Mouse (Mus musculus): ENCODE data around the gene Hoxd4.

The Hoxd4 gene

GRCm38 (mm10) chr2:74706393-74706960 is 5.3 kb upstream of the Hoxd4 start:
- no peak for DNase-seq

DNA sequence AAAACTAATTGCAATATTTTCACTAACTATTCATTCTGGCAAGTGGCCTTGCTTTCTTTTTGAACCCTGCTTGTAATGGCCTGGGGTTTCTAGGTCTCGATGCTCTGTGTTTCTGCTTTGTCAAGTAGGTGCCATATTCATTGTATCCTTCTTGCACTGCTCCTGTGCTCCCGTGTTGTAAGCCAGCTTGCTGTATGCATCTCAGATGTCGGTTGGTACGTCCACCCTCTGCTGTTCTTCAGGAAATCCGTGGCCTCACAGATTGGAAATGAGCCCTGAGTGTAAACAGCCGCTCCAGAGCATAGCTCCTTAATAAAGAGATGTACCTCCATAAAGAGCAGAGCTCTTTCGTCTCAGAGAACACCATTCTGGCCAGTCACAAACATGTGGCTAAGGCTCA is 4.1 kb upstream of the Hoxd4 start:
- no peak for DNase-seq

GRCm38 (mm10) chr2:74708676-74709075 is 3.1 kb upstream of the Hoxd4 start:
- DNase-seq = peak in 1 of 2 experiments; percentile 56

- no peak for DNase-seq
These were observed 2.0 kb upstream of the Hoxd4 start for GRCm38 (mm10) chr2:74709465-74710419.

- peak in 1 of 2 experiments; percentile 56 for DNase-seq
These were observed 693 bp upstream of the Hoxd4 start for GRCm38 (mm10) chr2:74710929-74711543.

GRCm38 (mm10) chr2:74713239-74714150 is 1.8 kb downstream of the Hoxd4 start:
- DNase-seq = no peak

- DNase-seq = peak in 1 of 2 experiments; percentile 43
These were observed 2.5 kb downstream of the Hoxd4 start for GRCm38 (mm10) chr2:74714156-74714789.

GRCm38 (mm10) chr2:74714881-74715280 is 3.2 kb downstream of the Hoxd4 start:
- peak in 1 of 2 experiments; percentile 65 for DNase-seq

GRCm38 (mm10) chr2:74715504-74716241 is 3.9 kb downstream of the Hoxd4 start:
- peak; percentile 92 to 98 for DNase-seq

- no peak for DNase-seq
These were observed 8.7 kb downstream of the Hoxd4 start for GRCm38 (mm10) chr2:74720384-74720783.

DNA sequence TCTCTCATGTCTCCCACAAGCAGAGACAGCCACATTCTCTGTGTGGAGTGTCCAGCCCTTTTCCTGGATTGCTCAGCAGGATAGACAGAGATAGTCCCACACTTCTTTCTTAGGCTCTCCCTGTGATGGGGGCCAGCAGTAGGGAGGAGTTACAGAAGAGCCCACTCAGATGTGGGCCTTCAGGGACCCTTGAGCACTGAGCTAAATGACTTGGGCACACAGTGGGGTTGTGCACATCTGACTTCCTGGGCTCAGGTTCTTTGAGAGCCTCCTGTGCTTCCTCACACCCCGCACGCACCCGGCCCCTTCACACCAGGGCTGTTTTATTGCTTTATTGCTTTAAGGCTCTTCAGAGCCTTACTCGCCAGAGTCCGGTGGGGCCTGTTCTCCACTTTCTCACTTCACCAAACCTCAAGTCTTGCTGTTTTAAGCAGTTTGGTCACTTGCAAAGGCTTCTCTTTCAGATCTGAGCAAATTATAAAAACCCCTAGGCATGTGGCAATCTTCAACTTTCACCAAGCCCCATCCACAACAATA is 9.3 kb downstream of the Hoxd4 start:
- no peak for DNase-seq

- DNase-seq = peak in 1 of 2 experiments; percentile 42
These were observed 10.2 kb downstream of the Hoxd4 start for GRCm38 (mm10) chr2:74721882-74722281.

- no peak for DNase-seq
These were observed 11.2 kb downstream of the Hoxd4 start for GRCm38 (mm10) chr2:74722949-74723348.

- DNase-seq = peak in 1 of 2 experiments; percentile 70
These were observed 12.7 kb downstream of the Hoxd4 start for GRCm38 (mm10) chr2:74724244-74725015.

DNA sequence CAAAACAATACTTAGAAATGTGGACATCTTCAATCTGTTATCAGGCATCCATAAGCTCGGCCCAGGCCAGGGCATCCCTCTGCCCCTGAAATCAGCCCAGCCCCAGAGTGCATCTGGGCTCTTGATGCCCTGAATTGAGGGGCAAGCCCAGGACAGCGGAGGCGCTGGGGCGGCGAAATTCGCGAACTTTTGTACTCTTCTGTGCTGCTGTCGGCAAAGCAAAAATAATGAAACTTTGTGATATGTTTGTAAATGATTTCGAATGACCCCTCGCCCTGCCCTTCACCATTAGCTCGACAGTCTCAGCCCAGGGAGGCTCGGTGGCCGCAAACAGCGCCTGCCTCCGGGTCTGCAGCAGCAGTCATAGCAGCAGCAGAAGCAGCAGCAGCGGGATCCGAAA is 13.4 kb downstream of the Hoxd4 start:
- peak in 1 of 2 experiments; percentile 25 for DNase-seq

DNA sequence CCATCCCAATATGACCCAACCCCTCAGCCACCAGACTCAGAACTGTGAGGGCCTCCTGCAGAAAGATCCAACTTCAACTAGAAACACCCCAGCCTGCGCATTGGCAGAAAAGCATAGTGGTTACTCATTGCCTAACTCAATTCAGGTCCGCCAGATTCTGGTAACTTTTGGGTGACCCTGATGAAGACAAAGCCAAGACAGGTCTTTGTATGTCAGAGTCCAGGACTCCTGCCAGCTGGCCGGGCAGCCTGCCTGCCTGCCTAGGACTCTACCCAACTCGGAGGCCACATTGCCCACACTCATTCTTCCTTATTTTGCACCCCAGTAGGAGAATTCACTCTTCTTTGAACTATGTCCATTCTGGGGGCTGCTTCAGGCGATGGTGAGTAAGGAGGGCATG is 14.8 kb downstream of the Hoxd4 start, which contains the start of gene Gm28230:
Gene Gm28230, plus strand, starts transcription at position 178 of the 400 bp plus-strand sequence.
- peak; percentile 81 to 86 for DNase-seq

DNA sequence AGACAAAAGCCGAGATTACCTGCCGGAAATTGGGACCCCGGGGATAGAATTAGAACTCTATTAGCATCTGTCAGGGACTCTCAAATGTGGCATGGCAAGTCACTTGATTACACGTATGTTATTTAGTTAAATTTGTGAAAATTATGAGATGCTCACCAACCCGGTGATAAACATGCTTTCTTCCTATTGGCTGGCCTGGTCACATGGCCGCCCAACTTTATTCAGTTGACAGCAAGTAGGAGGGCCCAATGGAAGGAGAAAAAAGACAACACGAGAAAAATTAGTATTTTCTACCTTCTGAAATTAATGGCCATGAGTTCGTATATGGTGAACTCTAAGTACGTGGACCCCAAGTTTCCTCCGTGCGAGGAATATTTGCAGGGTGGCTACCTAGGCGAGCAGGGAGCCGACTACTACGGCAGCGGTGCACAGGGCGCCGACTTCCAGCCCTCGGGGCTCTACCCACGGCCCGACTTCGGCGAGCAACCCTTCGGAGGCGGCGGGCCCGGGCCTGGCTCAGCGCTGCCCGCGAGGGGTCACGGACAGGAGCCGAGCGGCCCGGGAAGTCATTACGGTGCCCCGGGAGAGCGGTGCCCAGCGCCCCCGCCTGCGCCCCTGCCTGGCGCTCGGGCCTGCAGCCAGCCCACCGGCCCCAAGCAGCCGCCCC is 15.4 kb downstream of the Hoxd4 start:
- DNase-seq = peak in 1 of 2 experiments; percentile 51

DNA sequence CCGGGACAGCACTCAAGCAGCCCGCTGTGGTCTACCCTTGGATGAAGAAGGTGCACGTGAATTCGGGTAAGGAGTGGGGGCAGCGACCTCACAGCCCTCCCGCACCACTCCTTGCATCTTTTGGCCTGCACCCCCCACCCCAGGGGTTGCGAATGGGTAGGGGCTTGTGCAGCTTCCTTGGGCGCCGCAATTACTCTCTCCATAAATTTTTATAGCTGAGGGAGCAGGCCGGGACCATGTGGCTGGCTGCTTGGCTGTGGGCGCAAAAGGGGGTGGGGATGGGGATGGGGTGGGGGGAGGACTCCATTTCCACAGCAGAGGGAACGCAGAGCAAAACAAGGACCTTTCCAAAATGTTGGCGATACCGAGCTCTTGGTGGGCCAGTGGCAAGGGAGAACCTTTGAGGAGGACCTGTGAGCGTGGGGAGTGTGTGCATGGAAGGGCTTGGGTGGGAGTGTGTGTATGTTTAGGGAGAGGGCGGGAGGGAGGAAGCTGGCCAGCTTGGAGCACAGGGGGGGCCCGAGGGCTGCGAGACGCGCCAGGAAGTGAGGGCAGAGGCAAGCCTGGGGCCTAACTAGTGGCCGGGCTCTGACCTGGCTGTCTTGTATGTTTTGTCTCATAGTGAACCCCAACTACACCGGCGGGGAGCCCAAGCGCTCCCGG is 16.0 kb downstream of the Hoxd4 start:
- DNase-seq = no peak

DNA sequence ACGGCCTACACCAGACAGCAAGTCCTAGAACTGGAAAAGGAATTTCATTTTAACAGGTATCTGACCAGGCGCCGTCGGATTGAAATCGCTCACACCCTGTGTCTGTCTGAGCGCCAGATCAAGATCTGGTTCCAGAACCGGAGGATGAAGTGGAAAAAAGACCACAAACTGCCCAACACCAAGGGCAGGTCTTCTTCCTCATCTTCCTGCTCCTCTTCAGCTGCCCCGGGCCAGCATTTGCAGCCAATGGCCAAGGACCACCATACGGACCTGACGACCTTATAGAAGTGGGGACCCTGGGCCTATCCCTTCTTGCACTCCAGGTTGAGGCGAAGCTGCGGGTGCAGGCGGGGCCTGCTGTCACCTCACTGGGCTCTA is 16.6 kb downstream of the Hoxd4 start:
- no peak for DNase-seq

Measured in kidney, postnatal 36 days (tissue).